Mouse (Mus musculus) ES-Bruce4 (cell line): ENCODE results near the gene Tmigd3. TPM values are rescaled to one million over a fixed set of nuclear protein-coding genes. Genes with fewer than 3 reads are reported as not detected.

ENCODE experiments used
- H3K27ac ChIP-seq: 2 replicates; pipeline ENCODE4 v1.5.1; 2012; ENCODE audit warnings: low read length, inconsistent platforms; ENCODE audit not compliant: insufficient read depth
- H3K27me3 ChIP-seq: 2 replicates; pipeline ENCODE4 v1.6.1; 2012; ENCODE audit warnings: mild to moderate bottlenecking, low read length, inconsistent platforms; ENCODE audit not compliant: control insufficient read depth, poor library complexity, insufficient read depth, severe bottlenecking
- H3K36me3 ChIP-seq: 2 replicates; pipeline ENCODE4 v1.6.1; 2012; ENCODE audit warnings: inconsistent platforms, mild to moderate bottlenecking, low read length, moderate library complexity; ENCODE audit not compliant: control insufficient read depth, poor library complexity, insufficient read depth, severe bottlenecking
- H3K4me1 ChIP-seq: one replicate; pipeline ENCODE4 v1.8.1; 2011; ENCODE audit warnings: low read length; ENCODE audit not compliant: control insufficient read depth, insufficient read depth
- H3K4me3 ChIP-seq: 2 replicates; pipeline ENCODE4 v1.5.1; 2011; ENCODE audit warnings: low read depth, mild to moderate bottlenecking, low read length
- H3K9ac ChIP-seq: 2 replicates; pipeline ENCODE4 v1.6.1; 2012; ENCODE audit warnings: low read depth, mild to moderate bottlenecking, inconsistent platforms; ENCODE audit not compliant: poor library complexity, severe bottlenecking
- H3K9me3 ChIP-seq: replicated peaks from 2 replicates; pipeline ENCODE4 v1.6.1; 2012; ENCODE audit warnings: mild to moderate bottlenecking, low read length, inconsistent platforms; ENCODE audit not compliant: control insufficient read depth, poor library complexity, insufficient read depth, severe bottlenecking
- CTCF ChIP-seq: IDR thresholded peaks from one replicate; pipeline ENCODE4 v1.8.1; 2011; ENCODE audit warnings: low read depth, low read length
- EP300 ChIP-seq: IDR thresholded peaks from 2 replicates; pipeline ENCODE4 v1.6.1; 2011; ENCODE audit warnings: low read depth, low read length; ENCODE audit not compliant: insufficient read depth
- POLR2A ChIP-seq: IDR thresholded peaks from one replicate; pipeline ENCODE4 v1.8.1; 2011; ENCODE audit warnings: low read length; ENCODE audit not compliant: insufficient read depth
- polyA plus RNA-seq: library from polyadenylated mRNA; stranded (reverse); fragments of >200 nt; gene quantifications from 2 replicates; pipeline ENCODE4 v1.2.4, GENCODE M21; 2011; ENCODE audit warnings: low read depth; ENCODE audit not compliant: missing spikeins, insufficient read depth, insufficient read length

The Tmigd3 gene
- polyA plus RNA-seq, 1 experiment, result not detected

DNA sequence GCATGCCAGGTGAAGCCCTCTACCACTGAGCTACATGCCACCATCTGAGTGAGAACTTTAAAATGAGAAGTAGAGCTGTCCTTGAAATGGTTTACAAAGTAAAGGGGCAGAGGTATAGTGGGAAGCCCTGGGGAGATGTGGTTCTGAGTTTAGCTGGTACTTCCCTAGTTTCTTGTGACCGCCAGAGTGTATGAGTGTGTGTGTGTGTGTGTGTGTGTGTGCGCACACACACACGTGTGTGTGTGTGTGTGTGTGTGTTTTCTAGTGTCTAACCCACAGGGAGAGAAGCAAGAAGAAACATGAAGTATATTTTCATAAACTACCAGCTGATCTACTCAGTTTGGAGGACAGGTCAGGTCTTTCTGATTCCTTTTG, 57.5 kb downstream of the Tmigd3 start:
- TF ChIP-seq CTCF, result no peak
- no peak overlapping the region for H3K9ac ChIP-seq
- H3K4me3 ChIP-seq, result no peak overlapping the region
- no peaks in the 10 kb centered on the region for H3K4me1 ChIP-seq
- no peaks in the 10 kb centered on the region for H3K36me3 ChIP-seq
- H3K27me3 ChIP-seq, result no peaks in the 10 kb centered on the region
- H3K9me3 ChIP-seq, result no peaks in the 10 kb centered on the region
- H3K27ac ChIP-seq, result no peak overlapping the region

DNA sequence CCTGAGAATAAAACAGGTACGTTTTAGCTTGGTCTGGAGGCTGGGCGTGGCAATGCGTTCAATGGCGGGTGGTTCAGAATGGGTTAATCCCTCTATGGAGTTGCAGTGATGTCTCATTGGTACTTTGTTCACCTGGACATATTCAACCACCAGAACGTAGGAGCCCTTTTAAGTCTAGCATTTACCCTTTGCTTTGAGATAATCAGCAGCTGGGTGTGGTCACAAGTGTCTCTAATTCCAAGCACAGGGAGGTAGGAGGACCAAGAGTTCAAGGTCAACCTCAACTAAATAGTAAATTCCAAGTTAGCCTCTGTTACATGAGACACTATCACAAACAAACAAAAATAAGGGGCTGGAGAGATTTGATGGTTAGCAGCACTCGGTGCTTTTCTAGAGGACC, 58.1 kb downstream of the Tmigd3 start:
- TF ChIP-seq CTCF (no peak), EP300 (no peak), POLR2A (no peak)
- Histone ChIP-seq H3K4me1 (no peaks in the 10 kb centered on the region), H3K27ac (no peak overlapping the region), H3K36me3 (no peaks in the 10 kb centered on the region), H3K27me3 (no peaks in the 10 kb centered on the region), H3K9me3 (no peaks in the 10 kb centered on the region), H3K4me3 (no peak overlapping the region), H3K9ac (no peak overlapping the region)

DNA sequence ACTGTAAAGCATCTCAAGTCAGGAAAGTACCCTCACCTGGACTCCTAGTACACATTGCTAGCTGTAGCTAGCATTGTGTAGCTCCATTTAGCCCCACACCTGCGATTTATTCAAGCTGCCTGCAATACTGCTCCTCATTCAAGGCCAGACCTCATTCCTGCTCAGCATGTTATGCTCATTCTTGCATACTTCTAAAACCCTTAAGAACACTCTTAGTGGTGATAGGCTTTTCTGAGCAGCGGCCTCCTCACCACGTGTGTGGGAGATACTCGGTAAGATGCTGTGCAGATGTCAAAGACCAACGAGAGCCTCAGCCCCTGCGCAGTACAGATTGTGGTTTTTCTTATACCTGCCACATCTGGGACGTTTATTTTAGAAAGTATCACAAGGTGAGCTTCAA, 59.1 kb downstream of the Tmigd3 start:
- Histone ChIP-seq H3K4me3 (no peak overlapping the region), H3K9me3 (no peaks in the 10 kb centered on the region), H3K9ac (no peak overlapping the region), H3K27ac (no peak overlapping the region), H3K27me3 (no peaks in the 10 kb centered on the region), H3K4me1 (no peaks in the 10 kb centered on the region), H3K36me3 (no peaks in the 10 kb centered on the region)
- TF ChIP-seq POLR2A (no peak), EP300 (no peak), CTCF (no peak)

GRCm38 (mm10) chr3:105931095-105931494, 60.4 kb downstream of the Tmigd3 start:
- TF ChIP-seq POLR2A (no peak), CTCF (no peak), EP300 (no peak)
- H3K36me3 ChIP-seq, result no peaks in the 10 kb centered on the region

DNA sequence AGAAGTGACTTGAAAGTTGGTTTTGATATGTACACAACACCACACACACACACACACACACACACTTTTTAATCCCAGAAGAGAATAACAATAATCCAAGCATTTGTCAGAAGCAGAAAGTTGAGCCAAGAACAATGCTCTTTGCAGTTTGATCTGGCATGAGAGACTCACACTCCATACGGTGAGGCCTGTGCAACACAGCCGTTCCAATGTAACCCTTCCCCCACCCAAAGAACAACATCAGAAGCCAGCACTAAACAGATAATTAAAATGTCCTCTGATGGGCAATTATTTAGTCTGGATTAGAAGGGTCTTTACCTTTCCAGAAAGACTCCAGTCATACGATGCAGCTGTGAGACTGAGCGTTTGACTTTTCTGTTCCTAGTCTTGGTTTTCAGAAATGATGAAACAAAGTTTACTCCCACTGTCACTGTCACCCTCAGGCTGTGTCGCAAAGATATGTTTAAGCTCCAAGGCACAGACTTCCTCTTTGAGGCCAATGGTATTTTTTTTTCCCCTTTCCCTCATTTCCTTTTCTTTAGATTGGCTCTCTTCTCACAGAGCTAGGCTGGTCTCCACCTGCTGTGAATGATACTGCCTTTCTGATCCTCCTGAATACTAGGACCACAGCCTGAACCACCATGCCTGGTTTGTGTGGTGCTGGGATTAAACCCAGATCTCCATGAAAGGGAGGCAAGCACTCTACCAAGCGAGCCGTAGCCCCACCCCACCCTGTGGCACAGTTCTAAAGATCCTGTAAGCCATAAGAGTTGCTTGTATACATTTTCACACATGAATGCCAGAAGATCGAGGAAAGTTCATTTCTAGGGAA, 61.8 kb downstream of the Tmigd3 start, which contains the start of gene I830077J02Rik:
TSS of gene I830077J02Rik (minus strand) at position 425 of the 832 bp plus-strand sequence.
- Histone ChIP-seq H3K27ac (no peak within 1 kb of the TSS), H3K9ac (no peak within 1 kb of the TSS), H3K36me3 (no peaks in the 10 kb centered on the region), H3K27me3 (no peaks in the 10 kb centered on the region), H3K4me3 (no peak within 1 kb of the TSS), H3K9me3 (no peaks in the 10 kb centered on the region), H3K4me1 (no peaks in the 10 kb centered on the region)
- TF ChIP-seq POLR2A, result no peak

More at GRCm38 (mm10) chr3:105931095-105931494, 60.4 kb downstream of the Tmigd3 start:
- H3K9ac ChIP-seq, result no peak overlapping the region
- no peak overlapping the region for H3K27ac ChIP-seq
- H3K9me3 ChIP-seq, result no peaks in the 10 kb centered on the region
- no peak overlapping the region for H3K4me3 ChIP-seq
- no peaks in the 10 kb centered on the region for H3K27me3 ChIP-seq
- no peaks in the 10 kb centered on the region for H3K4me1 ChIP-seq

DNA sequence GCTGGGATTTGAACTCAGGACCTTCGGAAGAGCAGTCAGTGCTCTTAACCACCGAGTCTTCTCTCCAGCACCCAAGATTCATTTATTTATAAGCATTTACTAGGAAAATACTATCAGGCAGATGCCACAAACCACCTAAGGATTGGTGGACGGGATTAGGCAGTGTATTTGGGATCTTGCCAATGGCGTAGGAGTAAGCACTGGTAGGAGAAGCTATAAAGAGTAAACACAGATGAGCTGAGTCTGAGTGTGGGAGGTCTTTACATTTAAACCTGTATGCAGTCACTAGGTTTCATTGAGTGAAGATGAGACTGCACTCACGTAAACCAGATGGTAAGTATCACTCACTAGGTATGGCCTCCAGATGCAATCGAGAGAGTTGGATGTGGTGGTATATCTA, 63.2 kb downstream of the Tmigd3 start:
- H3K9me3 ChIP-seq, result no peaks in the 10 kb centered on the region
- H3K27me3 ChIP-seq, result no peaks in the 10 kb centered on the region
- no peak overlapping the region for H3K9ac ChIP-seq
- H3K4me3 ChIP-seq, result no peak overlapping the region
- no peak for TF ChIP-seq POLR2A
- no peak for TF ChIP-seq CTCF
- TF ChIP-seq EP300, result no peak
- no peaks in the 10 kb centered on the region for H3K36me3 ChIP-seq
- no peaks in the 10 kb centered on the region for H3K4me1 ChIP-seq
- H3K27ac ChIP-seq, result no peak overlapping the region
